Mouse (Mus musculus): ENCODE data around the gene Adamts13. TPM values are rescaled to one million over a fixed set of nuclear protein-coding genes. Genes with fewer than 3 reads are reported as not detected.

Gene Adamts13
- polyA plus RNA-seq, 1 experiment: not detected

GRCm38 (mm10) chr2:26984640-26985039 is 11.4 kb downstream of the Adamts13 start:
- WGBS: 78% methylated on average over 5 of the region's 5 CpGs
- no peaks in the 10 kb centered on the region for H3K4me1 ChIP-seq (ENCODE audit: control insufficient read depth, insufficient read depth, low read length)
- no peak overlapping the region for H3K27ac ChIP-seq (ENCODE audit: control insufficient read depth, insufficient read depth, low read depth, low read length, poor library complexity)
- no peak for TF ChIP-seq POLR2A (IDR thresholded peaks at IDR 0.05; ENCODE audit: borderline replicate concordance, control insufficient read depth, low read depth, low read length)
- TF ChIP-seq CTCF (IDR thresholded peaks at IDR 0.05; ENCODE audit: control insufficient read depth, insufficient read depth, low read length): no peak
- H3K4me3 ChIP-seq (replicated peaks; ENCODE audit: control insufficient read depth, low read depth, low read length): no peak overlapping the region

- H3K4me3 ChIP-seq (replicated peaks; ENCODE audit: control insufficient read depth, low read depth, low read length): no peak overlapping the region
- H3K4me1 ChIP-seq (ENCODE audit: control insufficient read depth, insufficient read depth, low read length): no peaks in the 10 kb centered on the region
- H3K27ac ChIP-seq (ENCODE audit: control insufficient read depth, insufficient read depth, low read depth, low read length, poor library complexity): no peak overlapping the region
- WGBS: 44% methylated on average over 3 of the region's 3 CpGs
- no peak for TF ChIP-seq CTCF (IDR thresholded peaks at IDR 0.05; ENCODE audit: control insufficient read depth, insufficient read depth, low read length)
- TF ChIP-seq POLR2A (IDR thresholded peaks at IDR 0.05; ENCODE audit: borderline replicate concordance, control insufficient read depth, low read depth, low read length): no peak
Measured at GRCm38 (mm10) chr2:26993936-26994335, 20.7 kb downstream of the Adamts13 start.

- no peaks in the 10 kb centered on the region for H3K4me1 ChIP-seq (ENCODE audit: control insufficient read depth, insufficient read depth, low read length)
- TF ChIP-seq POLR2A (IDR thresholded peaks at IDR 0.05; ENCODE audit: borderline replicate concordance, control insufficient read depth, low read depth, low read length) (no peak), CTCF (IDR thresholded peaks at IDR 0.05; ENCODE audit: control insufficient read depth, insufficient read depth, low read length) (no peak)
- H3K4me3 ChIP-seq (replicated peaks; ENCODE audit: control insufficient read depth, low read depth, low read length): no peak overlapping the region
- no peak overlapping the region for H3K27ac ChIP-seq (ENCODE audit: control insufficient read depth, insufficient read depth, low read depth, low read length, poor library complexity)
- WGBS: 76% methylated on average over 1 of the region's 1 CpGs
Measured at GRCm38 (mm10) chr2:26997498-26997897, 24.3 kb downstream of the Adamts13 start.

- H3K4me1 ChIP-seq (ENCODE audit: control insufficient read depth, insufficient read depth, low read length): no peaks in the 10 kb centered on the region
- H3K27ac ChIP-seq (ENCODE audit: control insufficient read depth, insufficient read depth, low read depth, low read length, poor library complexity): no peak overlapping the region
- TF ChIP-seq POLR2A (IDR thresholded peaks at IDR 0.05; ENCODE audit: borderline replicate concordance, control insufficient read depth, low read depth, low read length) (no peak), CTCF (IDR thresholded peaks at IDR 0.05; ENCODE audit: control insufficient read depth, insufficient read depth, low read length) (no peak)
- WGBS: 78% methylated on average over 7 of the region's 7 CpGs
- H3K4me3 ChIP-seq (replicated peaks; ENCODE audit: control insufficient read depth, low read depth, low read length): no peak overlapping the region
Measured at GRCm38 (mm10) chr2:26997993-26998392, 24.8 kb downstream of the Adamts13 start.

- 64% methylated on average over 4 of the region's 4 CpGs for WGBS
- Histone ChIP-seq H3K27ac (ENCODE audit: control insufficient read depth, insufficient read depth, low read depth, low read length, poor library complexity) (no peak overlapping the region), H3K4me3 (replicated peaks; ENCODE audit: control insufficient read depth, low read depth, low read length) (no peak overlapping the region), H3K4me1 (ENCODE audit: control insufficient read depth, insufficient read depth, low read length) (peaks cover 4% of the 10 kb centered on the region; the same call in 1 of the 2 replicates)
- no peak for TF ChIP-seq POLR2A (IDR thresholded peaks at IDR 0.05; ENCODE audit: borderline replicate concordance, control insufficient read depth, low read depth, low read length)
Measured at GRCm38 (mm10) chr2:27006255-27006654, 33.0 kb downstream of the Adamts13 start.

- Histone ChIP-seq H3K4me3 (replicated peaks; ENCODE audit: control insufficient read depth, low read depth, low read length) (no peak overlapping the region), H3K27ac (ENCODE audit: control insufficient read depth, insufficient read depth, low read depth, low read length, poor library complexity) (no peak overlapping the region), H3K4me1 (ENCODE audit: control insufficient read depth, insufficient read depth, low read length) (peaks cover 4% of the 10 kb centered on the region; the same call in 1 of the 2 replicates)
- 66% methylated on average over 7 of the region's 7 CpGs for WGBS
- no peak for TF ChIP-seq POLR2A (IDR thresholded peaks at IDR 0.05; ENCODE audit: borderline replicate concordance, control insufficient read depth, low read depth, low read length)
- TF ChIP-seq CTCF (IDR thresholded peaks at IDR 0.05; ENCODE audit: control insufficient read depth, insufficient read depth, low read length): no peak
Measured at GRCm38 (mm10) chr2:27007701-27008100, 34.5 kb downstream of the Adamts13 start.

GRCm38 (mm10) chr2:27009714-27010244 is 36.6 kb downstream of the Adamts13 start, which contains the start of gene Cacfd1:
Gene Cacfd1 (plus strand): TSS chr2:27009926.
- under 1% methylated on average over 43 of the region's 43 CpGs for WGBS
- H3K27ac ChIP-seq (ENCODE audit: control insufficient read depth, insufficient read depth, low read depth, low read length, poor library complexity): peak within 1 kb of the TSS; percentile 70
- peaks cover 4% of the 10 kb centered on the region; the same call in 1 of the 2 replicates for H3K4me1 ChIP-seq (ENCODE audit: control insufficient read depth, insufficient read depth, low read length)
- no peak for TF ChIP-seq CTCF (IDR thresholded peaks at IDR 0.05; ENCODE audit: control insufficient read depth, insufficient read depth, low read length)
- peak; percentile 32; the same call in 1 of the 2 replicates for TF ChIP-seq POLR2A (IDR thresholded peaks at IDR 0.05; ENCODE audit: borderline replicate concordance, control insufficient read depth, low read depth, low read length)
- H3K4me3 ChIP-seq (replicated peaks; ENCODE audit: control insufficient read depth, low read depth, low read length): peak within 1 kb of the TSS; percentile 72

- TF ChIP-seq POLR2A (IDR thresholded peaks at IDR 0.05; ENCODE audit: borderline replicate concordance, control insufficient read depth, low read depth, low read length) (no peak), CTCF (IDR thresholded peaks at IDR 0.05; ENCODE audit: control insufficient read depth, insufficient read depth, low read length) (peak; percentile 94)
- no peaks in the 10 kb centered on the region for H3K4me1 ChIP-seq (ENCODE audit: control insufficient read depth, insufficient read depth, low read length)
- H3K4me3 ChIP-seq (replicated peaks; ENCODE audit: control insufficient read depth, low read depth, low read length): no peak overlapping the region
- no peak overlapping the region for H3K27ac ChIP-seq (ENCODE audit: control insufficient read depth, insufficient read depth, low read depth, low read length, poor library complexity)
- WGBS: 45% methylated on average over 5 of the region's 5 CpGs
Measured at GRCm38 (mm10) chr2:27017802-27018201, 44.6 kb downstream of the Adamts13 start.

GRCm38 (mm10) chr2:27019530-27019929 is 46.3 kb downstream of the Adamts13 start:
- 81% methylated on average over 2 of the region's 2 CpGs for WGBS

More at GRCm38 (mm10) chr2:27019530-27019929, 46.3 kb downstream of the Adamts13 start:
- TF ChIP-seq POLR2A (IDR thresholded peaks at IDR 0.05; ENCODE audit: borderline replicate concordance, control insufficient read depth, low read depth, low read length) (no peak), CTCF (IDR thresholded peaks at IDR 0.05; ENCODE audit: control insufficient read depth, insufficient read depth, low read length) (no peak)
- H3K4me1 ChIP-seq (ENCODE audit: control insufficient read depth, insufficient read depth, low read length): no peaks in the 10 kb centered on the region
- H3K27ac ChIP-seq (ENCODE audit: control insufficient read depth, insufficient read depth, low read depth, low read length, poor library complexity): no peak overlapping the region
- no peak overlapping the region for H3K4me3 ChIP-seq (replicated peaks; ENCODE audit: control insufficient read depth, low read depth, low read length)

Data from bone marrow, adult 2 months (tissue).